Mouse (Mus musculus) fat pad, adult 2 months (tissue): Measurements from ENCODE around the gene Ctf2.
A peak's percentile ranks its signal among the peaks of the same experiment; 100 is the strongest.

Source experiments
- DNase-seq: peaks from one replicate; pipeline ENCODE4 v3.0.0-alpha.2; 2011; ENCODE audit warnings: low read depth, low spot score; ENCODE audit errors: extremely low read depth

Ctf2 gene

DNA sequence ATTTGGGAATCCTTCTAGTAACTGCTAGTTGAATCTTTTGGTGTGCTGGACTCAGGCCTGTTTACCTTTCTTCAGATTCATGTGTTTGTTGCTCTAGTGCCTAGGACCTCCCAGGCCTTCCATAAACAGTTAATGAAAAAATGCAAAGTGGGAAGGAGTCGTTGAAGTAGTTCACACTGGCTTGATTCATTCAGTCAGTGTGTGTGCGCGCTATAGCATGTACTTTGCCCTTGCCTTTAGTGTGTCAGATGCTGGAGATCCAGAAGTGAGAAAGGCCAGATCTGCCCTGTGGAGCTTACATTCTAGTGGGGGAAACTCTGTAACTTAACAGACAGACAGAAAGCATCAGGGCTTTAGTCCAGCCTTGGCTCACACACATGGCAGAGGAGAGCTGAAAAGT, 28.5 kb upstream of the Ctf2 start:
- DNase-seq = no peak

DNA sequence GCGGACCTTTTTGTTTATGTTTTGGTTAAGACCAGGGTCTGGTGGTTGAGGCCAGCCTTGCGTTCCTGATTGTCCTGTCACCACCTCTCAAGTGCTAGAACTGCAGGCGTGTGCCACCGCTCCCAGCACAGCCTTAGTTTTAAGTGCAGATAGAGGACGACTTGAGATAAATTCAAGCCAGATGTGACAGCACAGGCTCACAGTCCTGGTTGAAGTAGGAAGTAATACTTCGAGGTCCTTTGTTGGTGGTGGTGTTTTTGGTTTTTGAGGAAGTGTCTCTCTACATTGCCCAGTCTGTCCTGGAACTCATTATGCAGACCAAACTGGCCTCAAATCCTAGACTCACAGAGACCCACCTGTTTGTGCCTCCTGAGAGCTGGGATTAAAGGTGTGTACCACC, 27.8 kb upstream of the Ctf2 start:
- DNase-seq = no peak

DNA sequence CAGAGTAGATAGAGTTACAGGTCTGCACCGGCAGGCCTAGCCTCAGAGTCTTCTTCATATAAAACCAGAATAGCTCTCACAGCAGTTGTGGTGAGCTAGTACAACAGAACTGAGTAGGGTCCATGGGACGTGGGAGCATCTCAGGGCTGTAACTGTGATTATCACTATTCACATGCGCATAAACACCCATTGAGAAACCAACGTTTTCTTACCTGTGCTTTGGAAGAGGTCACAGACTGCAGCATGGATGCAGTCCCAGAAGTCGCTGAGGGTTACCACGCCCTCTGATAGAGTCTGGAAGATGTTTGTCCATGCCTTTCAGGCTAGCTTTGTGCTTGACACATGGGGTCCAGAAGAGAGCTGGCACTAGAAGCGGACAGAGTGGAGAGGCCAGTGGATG, 21.8 kb upstream of the Ctf2 start:
- no peak for DNase-seq

DNA sequence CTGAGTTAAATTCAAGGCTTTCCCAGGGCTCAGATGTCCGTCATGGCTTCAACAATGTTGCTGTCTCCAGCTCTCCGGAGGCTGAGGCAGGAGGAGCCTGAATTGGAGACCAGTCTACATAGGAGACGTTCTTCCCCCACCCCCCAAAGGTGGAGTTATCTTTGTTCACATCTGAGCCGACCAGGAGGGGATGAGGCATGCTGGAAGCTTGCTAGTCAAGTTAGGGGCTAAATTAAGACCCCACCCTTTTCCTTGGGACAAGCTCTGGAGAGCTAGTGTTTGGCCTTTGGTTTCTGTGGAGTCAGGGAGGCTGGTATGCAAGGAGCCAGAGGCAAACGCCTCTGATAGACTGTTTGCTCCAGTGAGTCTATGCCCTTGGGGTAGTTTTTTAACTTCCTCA, 21.2 kb upstream of the Ctf2 start:
- no peak for DNase-seq

DNA sequence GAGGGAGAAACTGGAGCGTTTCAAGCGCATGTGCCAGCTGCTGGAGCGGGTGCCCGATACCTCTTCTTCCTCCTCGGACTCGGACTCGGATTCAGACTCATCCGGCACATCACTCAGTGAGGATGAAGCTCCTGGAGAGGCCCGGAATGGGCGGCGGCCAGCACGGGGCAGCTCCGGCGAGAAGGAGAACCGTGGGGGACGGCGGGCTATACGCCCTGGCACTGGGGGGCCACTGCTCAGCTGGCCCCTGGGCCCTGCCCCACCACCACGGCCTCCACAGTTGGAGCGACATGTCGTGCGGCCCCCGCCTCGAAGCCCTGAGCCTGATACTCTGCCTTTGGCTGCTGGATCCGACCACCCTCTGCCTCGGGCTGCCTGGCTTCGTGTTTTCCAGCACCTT, 20.1 kb upstream of the Ctf2 start:
- DNase-seq = no peak

DNA sequence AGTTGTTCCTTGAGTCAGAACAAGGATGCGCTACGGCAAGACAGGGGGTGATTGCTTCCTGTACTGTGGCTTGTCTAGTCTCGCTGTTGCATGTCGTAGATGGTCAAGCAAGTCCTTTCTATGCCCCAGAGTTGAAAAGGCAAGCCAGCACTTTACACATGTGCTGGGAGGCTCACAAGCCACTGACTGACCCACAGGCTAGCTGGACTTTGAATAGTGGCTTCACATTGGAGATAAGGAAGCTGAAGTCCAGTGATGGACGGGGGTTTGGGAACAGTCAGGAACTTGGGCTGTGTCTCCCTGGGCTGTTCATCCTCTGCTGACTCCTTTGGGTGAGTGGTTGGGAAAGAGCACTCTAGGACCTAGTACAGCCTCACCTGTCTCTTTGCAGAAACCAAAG, 19.7 kb upstream of the Ctf2 start:
- no peak for DNase-seq

DNA sequence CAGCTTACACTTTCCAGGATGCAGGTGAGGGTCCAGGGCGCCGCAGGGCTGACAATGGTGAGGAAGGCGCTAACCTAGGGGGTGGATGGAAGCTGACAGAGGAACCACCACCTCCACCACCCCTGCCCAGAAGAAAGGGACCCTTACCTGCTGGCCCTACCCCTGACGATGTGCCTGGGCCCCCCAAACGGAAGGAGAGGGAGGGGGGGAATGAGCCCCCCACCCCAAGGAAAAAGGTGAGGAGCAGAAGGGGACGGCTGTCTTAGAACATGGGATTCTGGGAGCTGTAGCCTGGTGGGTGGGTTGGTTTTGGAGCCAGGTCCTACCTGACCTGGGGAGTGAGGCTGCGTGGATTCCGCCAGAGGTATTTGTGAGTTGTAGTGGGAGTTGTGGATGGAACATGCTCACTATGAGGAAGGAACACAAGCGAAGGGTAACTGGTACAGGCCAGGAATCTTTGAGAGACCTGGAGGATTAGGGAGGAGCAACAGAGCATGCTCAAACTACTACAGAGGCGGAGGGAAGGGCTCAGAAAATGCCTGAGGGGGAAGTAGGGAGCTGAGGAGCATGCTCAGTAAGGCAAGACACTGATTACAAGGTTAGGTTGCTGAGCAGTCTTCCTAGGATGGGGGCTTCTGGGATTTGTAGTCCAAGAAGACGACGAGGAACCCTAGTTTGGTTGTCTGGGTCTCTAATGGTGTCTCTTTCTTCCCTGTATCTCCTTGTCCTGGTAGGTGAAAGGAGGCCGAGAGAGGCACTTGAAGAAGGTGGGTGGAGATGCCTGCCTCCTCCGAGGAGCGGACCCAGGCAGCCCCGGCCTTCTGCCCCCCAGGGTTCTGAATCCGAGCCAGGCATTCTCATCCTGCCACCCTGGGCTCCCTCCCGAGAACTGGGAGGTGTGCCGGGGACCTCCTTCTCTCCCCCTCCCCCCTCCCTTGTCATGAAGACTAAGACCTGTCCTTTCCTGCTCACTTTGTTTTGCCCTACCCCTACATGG, 18.5 kb upstream of the Ctf2 start:
- DNase-seq = peak; percentile 78

DNA sequence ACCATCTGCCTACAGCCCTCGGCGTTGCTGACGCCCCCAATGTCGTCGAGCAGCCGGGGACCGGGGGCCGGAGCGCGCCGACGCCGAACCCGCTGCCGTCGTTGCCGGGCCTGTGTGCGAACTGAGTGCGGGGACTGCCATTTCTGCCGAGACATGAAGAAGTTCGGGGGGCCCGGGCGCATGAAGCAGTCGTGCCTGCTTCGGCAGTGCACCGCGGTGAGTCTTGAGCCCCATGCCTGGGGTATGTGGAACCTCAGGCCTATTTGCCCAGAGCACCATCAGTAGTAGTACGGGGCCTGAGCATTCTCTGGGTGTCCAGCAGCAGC, 16.2 kb upstream of the Ctf2 start:
- no peak for DNase-seq

DNA sequence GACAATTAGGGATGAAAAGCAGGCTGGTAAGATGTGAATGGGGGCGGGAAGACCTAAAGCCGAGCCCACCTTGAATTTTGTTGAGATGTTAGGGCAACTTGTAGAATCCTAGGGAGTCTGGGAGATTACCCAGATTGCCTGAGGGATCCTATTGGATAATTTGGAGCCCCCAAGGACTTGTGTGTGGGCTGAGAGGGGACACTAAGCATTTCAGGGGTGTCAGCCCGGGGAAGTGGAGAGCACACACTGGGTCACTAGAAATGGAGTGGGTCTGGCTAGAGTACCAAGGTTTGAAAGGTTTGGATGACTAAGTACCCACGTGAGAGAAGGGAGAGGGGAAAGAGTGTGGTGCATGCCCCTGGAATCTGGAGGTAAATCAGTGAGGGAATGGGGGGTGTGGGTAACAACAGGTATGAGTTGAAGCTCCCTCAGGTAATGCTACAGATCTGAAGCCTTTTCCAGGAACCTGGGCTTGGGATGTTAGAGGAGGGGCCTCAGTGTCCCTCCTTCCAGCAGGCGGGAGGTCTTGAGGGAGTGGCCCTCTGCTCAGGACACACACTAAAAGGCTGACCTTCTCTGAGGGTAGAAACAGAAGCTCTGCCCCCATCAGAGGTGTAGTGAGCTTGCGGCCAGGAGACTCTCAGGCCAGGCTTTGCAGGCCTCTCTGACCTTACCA, 15.7 kb upstream of the Ctf2 start:
- DNase-seq = no peak

DNA sequence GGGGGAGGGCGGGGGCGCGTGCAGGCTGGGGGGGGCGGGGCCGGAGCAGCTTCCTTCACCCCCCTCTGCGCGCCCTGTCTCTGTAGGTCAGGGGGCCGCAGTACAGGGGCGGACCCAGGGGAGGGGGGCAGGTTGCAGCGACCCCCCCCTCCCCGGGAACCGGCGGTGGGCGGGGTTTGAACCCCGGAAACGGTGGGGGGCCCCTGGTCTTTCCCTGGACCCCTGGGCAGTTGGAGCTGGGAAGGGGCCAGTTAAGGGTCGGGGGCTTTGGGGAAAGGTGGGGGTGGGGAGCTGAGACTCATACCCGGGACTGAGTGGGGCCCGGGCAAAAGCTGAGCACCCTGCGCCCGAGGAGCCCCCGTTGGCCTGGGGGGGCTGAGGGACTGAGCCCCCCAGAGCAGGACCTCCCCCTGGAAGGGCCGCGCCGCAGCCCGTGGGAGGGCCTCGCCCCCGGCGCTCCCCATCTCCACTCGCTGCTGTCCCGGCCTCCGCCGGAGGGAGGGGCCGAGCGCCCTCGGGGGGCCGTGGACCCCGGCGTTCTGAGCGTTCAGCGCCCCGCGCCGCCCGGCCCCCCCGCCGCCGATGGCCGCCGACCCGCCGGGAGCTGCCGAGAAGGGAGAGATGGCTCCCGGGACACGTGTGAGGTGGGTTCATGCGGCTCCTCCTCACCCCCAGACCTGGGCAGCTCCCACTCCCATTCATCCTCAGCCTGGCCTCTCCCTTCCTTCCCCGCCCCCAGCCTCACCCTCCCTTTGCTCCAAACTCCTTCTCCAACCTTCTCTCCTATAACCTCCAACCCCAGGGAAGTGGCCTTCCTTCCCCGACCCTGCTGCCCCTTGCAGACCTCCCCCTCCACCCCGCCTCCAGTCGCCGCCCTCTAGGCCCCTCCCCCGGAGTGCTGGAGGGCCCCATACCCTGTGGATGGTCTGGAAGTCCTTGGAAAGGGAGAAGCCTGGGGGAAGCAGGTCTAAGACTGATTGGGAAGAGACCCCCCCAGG, 14.8 kb upstream of the Ctf2 start:
- DNase-seq = no peak

DNA sequence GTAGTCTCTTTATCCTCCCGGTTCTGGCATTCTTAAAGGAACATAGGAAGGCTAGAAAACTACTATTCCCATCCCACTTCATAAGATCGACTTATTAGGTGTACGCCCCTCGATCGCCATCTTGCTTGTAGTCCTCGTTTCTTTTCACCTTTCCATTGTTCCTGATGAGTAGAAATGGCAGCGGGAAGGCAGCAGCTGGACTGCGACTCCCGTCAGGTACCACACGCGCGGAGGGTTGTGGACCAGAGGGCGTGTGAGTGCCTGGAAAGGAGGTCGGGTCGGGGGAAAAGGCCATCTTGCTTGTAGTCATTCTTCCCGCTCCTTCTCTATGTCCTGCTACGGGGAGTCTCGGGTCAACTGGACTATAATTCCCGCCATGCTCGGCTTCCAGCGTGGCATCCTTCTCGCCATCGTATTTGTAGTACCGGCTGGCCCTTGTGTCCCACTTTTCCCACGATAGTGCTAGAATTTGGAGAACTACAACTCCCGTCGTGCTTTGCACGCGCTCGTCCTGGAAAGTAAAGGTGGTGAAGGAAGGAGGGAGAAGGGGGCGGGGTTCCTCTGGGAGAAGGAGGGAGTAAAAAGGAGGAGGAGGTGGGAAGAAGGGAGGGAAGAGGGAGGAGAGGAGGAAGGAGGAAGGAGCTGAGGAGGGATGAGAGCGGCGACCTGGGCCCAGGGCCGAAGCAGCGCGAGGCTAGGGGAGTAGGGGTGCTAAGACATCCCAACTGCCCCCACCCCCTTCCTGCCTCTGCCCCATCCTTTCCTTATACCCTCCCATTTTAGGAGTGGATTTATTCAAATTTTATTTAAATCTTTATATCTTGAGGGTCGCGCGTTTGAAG, 13.9 kb upstream of the Ctf2 start:
- peak; percentile 96 for DNase-seq

DNA sequence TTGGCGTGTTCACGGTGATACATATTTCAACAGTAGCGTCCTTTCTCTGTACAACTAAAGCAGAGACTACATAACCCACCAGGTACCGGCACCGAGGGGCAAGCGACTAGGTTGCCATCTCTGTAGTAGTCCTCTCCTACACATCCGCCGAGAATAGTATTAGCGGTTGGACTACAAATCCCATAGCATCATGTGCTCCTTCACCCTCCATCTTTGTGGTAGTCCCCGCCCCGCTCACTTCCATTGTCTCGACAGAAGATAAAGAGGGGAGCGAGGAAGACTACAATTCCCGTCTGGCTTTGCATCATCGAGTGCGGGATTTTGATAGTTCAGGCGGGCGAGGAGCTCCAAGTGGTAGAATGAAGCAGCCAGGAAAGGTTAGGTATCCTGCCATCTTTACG, 13.3 kb upstream of the Ctf2 start:
- DNase-seq = peak; percentile 86

DNA sequence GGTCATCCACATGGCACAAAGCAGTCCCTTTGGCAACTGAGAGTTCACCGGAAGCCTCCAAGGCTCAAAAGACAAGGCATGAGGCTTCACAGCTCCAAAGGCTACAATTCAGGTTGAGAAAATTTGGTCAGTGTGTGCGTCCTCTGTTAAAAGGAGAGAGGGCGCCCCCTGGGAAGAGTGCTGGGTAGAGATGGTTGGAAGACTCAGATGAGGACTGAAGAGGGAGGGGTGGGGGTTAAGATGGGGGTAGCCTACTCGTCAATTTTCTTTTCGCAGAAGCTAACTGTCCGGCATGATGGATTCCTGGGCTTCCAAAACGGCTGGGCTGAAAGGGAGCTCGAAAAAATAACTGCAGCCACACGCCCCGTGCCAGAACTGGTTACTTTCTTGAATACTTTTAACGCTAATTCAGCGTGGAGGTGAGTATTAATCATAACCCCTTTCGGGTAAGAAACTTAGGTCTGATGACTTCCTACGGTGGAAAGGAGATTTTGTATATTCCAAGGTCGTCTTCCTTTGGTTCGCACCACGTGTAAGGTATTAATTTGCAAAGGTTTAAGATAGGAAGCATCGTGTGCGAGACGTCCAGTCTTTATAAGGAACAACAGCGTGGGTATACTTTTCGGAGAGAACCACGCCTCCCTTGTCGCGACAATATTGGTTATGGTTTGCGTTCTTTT, 12.5 kb upstream of the Ctf2 start, which contains the start of gene Fbxl19:
Gene Fbxl19, plus strand, starts transcription at position 178 of the 680 bp plus-strand sequence.
- DNase-seq = no peak

DNA sequence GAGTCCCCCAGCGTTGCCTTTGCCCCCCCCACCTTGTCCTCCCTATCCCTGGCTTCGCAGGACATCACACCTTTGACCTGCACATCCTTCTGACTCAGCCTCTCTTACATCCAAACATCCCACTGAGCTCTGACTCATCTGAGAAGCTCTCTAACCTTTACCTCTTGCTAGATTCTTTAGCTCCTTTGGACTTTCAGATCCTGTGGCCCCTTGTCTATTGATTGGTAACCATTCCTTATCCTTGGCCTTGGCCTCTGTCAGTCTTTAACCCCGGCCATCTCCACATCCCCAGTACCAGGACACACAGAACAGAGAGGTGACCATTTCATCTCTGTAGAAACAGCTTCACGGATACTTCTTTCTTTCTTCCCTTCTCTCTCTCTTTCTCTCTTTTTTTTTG, 1.8 kb downstream of the Ctf2 start:
- no peak for DNase-seq

DNA sequence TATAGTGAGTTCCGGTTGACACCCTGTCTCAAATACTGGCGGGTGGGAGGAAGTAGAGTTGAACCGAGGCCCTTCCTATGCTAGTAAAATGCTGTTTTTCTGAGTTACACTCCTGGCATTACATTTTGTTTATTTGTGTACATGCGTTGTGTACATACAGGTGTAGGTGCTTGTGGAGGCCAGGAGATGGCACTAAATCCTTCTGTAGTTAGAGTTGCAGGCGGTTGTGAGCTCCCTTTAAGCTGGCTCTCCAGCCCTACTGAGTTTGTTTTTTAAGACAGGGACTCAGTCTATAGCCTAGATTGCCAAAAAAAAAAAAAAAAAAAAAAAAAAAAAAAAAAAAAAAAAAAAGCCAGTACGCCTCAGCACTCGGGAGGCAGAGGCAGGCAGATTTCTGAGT, 4.1 kb downstream of the Ctf2 start:
- DNase-seq = no peak

DNA sequence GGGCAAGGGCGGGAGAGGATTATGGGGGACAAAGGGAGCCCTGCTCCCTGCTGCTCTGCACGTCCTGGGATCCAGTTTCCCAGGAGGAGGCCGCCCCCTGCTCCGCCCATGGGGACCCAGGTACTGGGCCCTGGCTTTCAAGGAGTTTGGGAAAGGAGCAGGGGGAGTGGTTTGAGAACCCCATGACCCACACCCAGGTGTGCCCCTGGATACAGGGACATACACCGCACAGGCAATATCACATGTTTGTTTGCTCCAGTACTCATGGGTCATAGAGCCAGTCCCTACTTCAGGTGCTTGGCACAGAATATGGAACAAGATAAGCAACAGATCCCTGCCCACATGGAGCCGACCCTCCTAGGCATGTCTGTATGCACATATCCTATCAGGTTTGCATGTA, 6.0 kb downstream of the Ctf2 start:
- no peak for DNase-seq

DNA sequence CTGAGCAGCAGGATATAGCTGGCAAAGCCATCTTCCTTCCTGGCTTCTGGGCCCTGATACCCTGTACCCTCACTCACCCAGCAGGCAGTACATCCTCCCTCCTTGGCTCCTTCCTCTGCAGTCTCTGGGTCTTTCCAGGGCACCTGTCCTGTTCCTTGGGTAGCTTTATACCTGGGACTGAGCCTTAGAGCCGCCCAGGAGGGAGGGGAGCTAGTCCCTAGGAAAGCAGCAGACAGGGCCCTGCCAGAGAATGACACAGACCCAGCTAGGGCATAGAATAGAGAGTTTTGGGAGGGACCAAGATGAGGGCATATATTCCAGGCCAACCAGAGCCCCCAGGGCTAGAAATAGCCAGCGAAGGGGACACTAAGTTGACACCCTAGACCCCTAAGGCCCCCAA, 6.5 kb downstream of the Ctf2 start:
- no peak for DNase-seq

DNA sequence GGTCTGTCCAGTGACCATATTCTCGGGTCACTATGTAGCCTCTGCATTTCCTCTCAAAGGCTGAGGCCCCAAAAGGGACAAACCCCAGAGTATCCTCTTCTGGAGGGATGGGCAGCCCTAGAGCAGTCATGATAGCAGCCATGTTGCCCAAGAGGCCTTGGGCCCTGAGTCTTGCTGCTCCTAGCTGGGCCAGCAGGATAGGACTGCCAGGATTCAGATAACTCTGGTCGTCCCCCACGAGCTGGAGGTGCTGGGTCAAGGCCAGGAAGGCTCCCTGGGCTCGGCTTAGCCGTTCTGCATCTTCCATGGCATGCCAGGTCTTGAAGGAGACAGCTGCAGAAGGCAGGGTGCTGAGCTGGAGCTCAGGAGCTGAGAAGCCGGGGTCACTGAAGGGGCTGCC, 12.7 kb downstream of the Ctf2 start:
- DNase-seq = no peak

DNA sequence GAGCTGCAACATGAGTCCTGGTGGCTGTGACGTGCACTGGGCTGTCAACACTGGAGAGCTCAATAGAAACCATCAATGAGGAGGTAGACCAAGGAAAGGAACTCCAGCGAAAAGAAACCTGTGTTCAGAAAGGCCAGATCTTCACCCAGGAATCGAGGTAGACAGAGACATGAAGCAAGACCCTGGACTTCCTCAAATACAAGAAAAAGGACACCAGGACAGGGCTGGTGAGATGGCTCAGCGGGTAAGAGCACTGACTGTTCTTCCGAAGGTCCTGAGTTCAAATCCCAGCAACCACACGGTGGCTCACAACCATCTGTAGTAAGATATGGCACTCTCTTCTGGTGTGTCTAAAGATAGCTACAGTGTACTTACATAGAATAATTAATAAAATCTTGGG, 13.6 kb downstream of the Ctf2 start:
- DNase-seq = no peak

DNA sequence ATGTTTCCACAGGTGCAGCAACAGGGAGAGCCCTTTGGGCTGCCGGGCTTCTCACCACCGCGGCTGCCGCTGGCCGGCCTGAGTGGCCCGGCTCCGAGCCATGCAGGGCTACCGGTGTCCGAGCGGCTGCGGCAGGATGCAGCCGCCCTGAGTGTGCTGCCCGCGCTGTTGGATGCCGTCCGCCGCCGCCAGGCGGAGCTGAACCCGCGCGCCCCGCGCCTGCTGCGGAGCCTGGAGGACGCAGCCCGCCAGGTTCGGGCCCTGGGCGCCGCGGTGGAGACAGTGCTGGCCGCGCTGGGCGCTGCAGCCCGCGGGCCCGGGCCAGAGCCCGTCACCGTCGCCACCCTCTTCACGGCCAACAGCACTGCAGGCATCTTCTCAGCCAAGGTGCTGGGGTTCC, 15.0 kb downstream of the Ctf2 start:
- DNase-seq = no peak
